Mouse (Mus musculus) heart, postnatal 0 days (tissue): ENCODE results near the gene Hist1h2ae.

Experiments
- CTCF ChIP-seq: IDR thresholded peaks from 2 replicates; pipeline ENCODE4 v1.5.1; 2016; ENCODE audit warnings: antibody characterized with exemption, control low read depth, low read depth
- EP300 ChIP-seq: IDR thresholded peaks from 2 replicates; pipeline ENCODE4 v1.6.1; 2016; ENCODE audit warnings: antibody characterized with exemption, low read depth

- no peak for TF ChIP-seq EP300
- peak; percentile 82 for TF ChIP-seq CTCF
Measured at GRCm38 (mm10) chr13:23524654-23525053, 46.4 kb downstream of the Hist1h2ae start.
